Mouse (Mus musculus) small intestine, adult 2 months (tissue): ENCODE results near the gene Slc35f5.

Experiments used
- CTCF ChIP-seq: fragments of 200-500 bp; IDR thresholded peaks from 2 replicates; pipeline ENCODE4 v1.5.1; 2012; ENCODE audit warnings: low read depth, mild to moderate bottlenecking, control low read depth, inconsistent platforms, low read length, moderate library complexity, mixed read lengths; ENCODE audit not compliant: insufficient replicate concordance, insufficient read length; ENCODE audit errors: extremely low read depth
- POLR2A ChIP-seq: fragments of 200-500 bp; IDR thresholded peaks from 2 replicates; pipeline ENCODE4 v1.6.1; 2012; ENCODE audit warnings: low read depth, mild to moderate bottlenecking, control low read depth, inconsistent platforms, low read length, moderate library complexity

DNA sequence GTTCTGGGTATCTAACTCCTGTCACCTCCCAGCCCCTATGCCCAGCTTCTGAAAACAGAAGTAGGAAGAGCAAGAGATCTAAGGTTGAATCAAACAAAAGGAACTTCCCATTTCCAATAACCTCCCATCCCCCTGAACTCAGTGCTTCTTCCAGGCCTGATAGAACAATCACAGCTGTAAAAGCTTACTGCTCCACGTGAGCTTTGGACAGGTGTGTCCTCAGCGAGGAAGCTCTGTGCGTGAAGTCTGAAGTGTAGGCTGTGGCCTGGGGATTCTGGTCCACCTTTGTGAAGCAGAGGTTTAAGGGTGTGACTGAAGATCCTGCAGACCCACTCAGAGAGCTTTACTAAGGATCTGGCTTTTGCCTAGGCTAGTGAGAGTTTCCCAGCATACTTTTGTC, 33.0 kb upstream of the Slc35f5 start:
- TF ChIP-seq POLR2A (no peak), CTCF (no peak)
